Comparison of ENCODE assay signal across 8 mouse cellular contexts in genomic region chr2:27442708-27443449, GRCm38 (mm10). TPM values are rescaled to one million over a fixed set of nuclear protein-coding genes. Genes with fewer than 3 reads are reported as not detected.
DNase-seq lines count a peak whose midpoint lies in the region; ATAC-seq and TF ChIP-seq lines count a peak whose summit lies in the region.

No protein-coding gene starts in this region.

- 0 out of 2 replicates have a peak, but pooled peaks cover 4% of the 10 kb centered on the region for H3K4me1 ChIP-seq in lung, adult 2 months (ENCODE audit: control insufficient read depth, insufficient read depth, low read length)
- peaks cover 10% of the 10 kb centered on the region for H3K4me1 ChIP-seq in intestine, embryonic 14.5 days (replicated peaks; ENCODE audit: control insufficient read depth, insufficient read depth, low read length)

- H3K9ac ChIP-seq in intestine, embryonic 14.5 days (ENCODE audit: low read length), result peak overlapping the region; percentile 52

- no peaks in the 10 kb centered on the region for H3K9me3 ChIP-seq in intestine, embryonic 14.5 days (ENCODE audit: control insufficient read depth, low read length)

- no peaks in the 10 kb centered on the region for H3K79me2 ChIP-seq in myocyte (ENCODE audit: control insufficient read depth, insufficient read depth)

- peak overlapping the region; percentile 94 for H3ac ChIP-seq in myocyte (ENCODE audit: control insufficient read depth, insufficient read length)

- peak overlapping the region; percentile 73; the same call in 1 of the 2 replicates for H3K27ac ChIP-seq in intestine, embryonic 14.5 days (ENCODE audit: low read depth)

- peak; percentile 9 for DNase-seq in CD4-positive, CD25-positive, alpha-beta regulatory T cell, adult 2 months (ENCODE audit: low read depth, low spot score)
- no peak for DNase-seq in lung, adult 2 months
- no peak for DNase-seq in lung, postnatal 25 days (ENCODE audit: low spot score)
- no peak for DNase-seq in intestine, embryonic 14.5 days (ENCODE audit: low spot score)
- DNase-seq in gastrocnemius, postnatal 4 days (ENCODE audit: low spot score in 2 of 2), result no peak

- peak overlapping the region; percentile 79 for H3K4me2 ChIP-seq in intestine, embryonic 14.5 days (ENCODE audit: low read length)
- peak overlapping the region; percentile 80 for H3K4me2 ChIP-seq in myocyte (ENCODE audit: low read depth)

- no peak for TF ChIP-seq CTCF in lung, adult 2 months (IDR thresholded peaks at IDR 0.05; ENCODE audit: insufficient read depth, low read length)

- H3K27me3 ChIP-seq in intestine, embryonic 14.5 days (replicated peaks; ENCODE audit: control insufficient read depth, insufficient read depth, low read length), result no peaks in the 10 kb centered on the region
- H3K27me3 ChIP-seq in myocyte (ENCODE audit: control insufficient read depth, insufficient read depth, insufficient read length), result no peaks in the 10 kb centered on the region

- TF ChIP-seq POLR2A in lung, adult 2 months (IDR thresholded peaks at IDR 0.05; ENCODE audit: borderline replicate concordance, extremely low read depth, low read depth, low read length), result no peak
- no peak for TF ChIP-seq POLR2A in myocyte (IDR thresholded peaks at IDR 0.05; ENCODE audit: insufficient read length, low read depth)

- H3K4me3 ChIP-seq in lung, adult 2 months (replicated peaks; ENCODE audit: extremely low read depth, low read depth, low read length), result peak overlapping the region; percentile 59
- peak overlapping the region; percentile 52 for H3K4me3 ChIP-seq in intestine, embryonic 14.5 days (ENCODE audit: low read depth, low read length)
- H3K4me3 ChIP-seq in myocyte, result peak overlapping the region; percentile 71

- peaks cover 37% of the 10 kb centered on the region for H3K36me3 ChIP-seq in intestine, embryonic 14.5 days (ENCODE audit: control insufficient read depth, insufficient read depth, low read length)
- H3K36me3 ChIP-seq in myocyte (ENCODE audit: control insufficient read depth, insufficient read depth), result no peaks in the 10 kb centered on the region

- no peak for ATAC-seq in CD4-positive, CD25-positive, alpha-beta regulatory T cell, adult 4 months
- ATAC-seq in intestine, embryonic 14.5 days (replicated peaks; ENCODE audit: low FRiP score, low TSS enrichment, low read depth), result peak; percentile 32; the same call in 1 of the 2 replicates
- no peak for ATAC-seq in inflammation-experienced regulatory T-cells, adult 6 months

- 34% methylated on average over 20 of the region's 20 CpGs for WGBS in lung, adult 2 months
- WGBS in intestine, embryonic 14.5 days, result 32% methylated on average over 20 of the region's 20 CpGs

TF ChIP-seq in myocyte, 11 proteins besides CTCF, POLR2A, EP300 and RAD21:
- TF ChIP-seq MYOD1 (IDR thresholded peaks at IDR 0.05; ENCODE audit: control insufficient read depth in 1 of 3, insufficient read length in 2 of 3, low read depth in 2 of 3), result no peak
- peak; percentile 0 for TF ChIP-seq POLR2AphosphoS2 (IDR thresholded peaks at IDR 0.05; ENCODE audit: insufficient read length, low read depth)

RNA-seq across cellular contexts. Expression of gene Brd3os, which starts 0.8 kb away (rescaled TPM):
- polyA plus RNA-seq in CD4-positive, CD25-positive, alpha-beta regulatory T cell, adult 4 months (2017; shearing (Covaris generic)), result under 1 TPM in 1 of 2 experiments, not detected in 1; 0.52 TPM
- 9.3 and 10.6 TPM in 2 replicates for polyA plus RNA-seq in lung, adult 2 months (2012; rRNA removed)
- polyA plus RNA-seq in intestine, embryonic 14.5 days (2014; fragmentation: Nextera tagmentation; extraction: Ambion mirVana), result 7.7 and 9.0 TPM in 2 replicates
- 28.7 TPM for polyA plus RNA-seq in myocyte (2012; fragmentation: generic; extraction: Trizol)
- total RNA-seq in gastrocnemius, postnatal 4 days (2021), result 1 to 10 TPM; 1.6 to 2.9 TPM
- not detected for polyA plus RNA-seq in inflammation-experienced regulatory T-cells, adult 6 months (2017; shearing (Covaris generic))

RNA-seq across cellular contexts. Expression of gene Vav2, which starts 16.0 kb away (rescaled TPM):
- polyA plus RNA-seq in CD4-positive, CD25-positive, alpha-beta regulatory T cell, adult 4 months (2017; shearing (Covaris generic)), result 1 to 10 TPM; 9.9 to 10.0 TPM
- 30.9 and 32.7 TPM in 2 replicates for polyA plus RNA-seq in lung, adult 2 months (2012; rRNA removed)
- 7.2 and 7.5 TPM in 2 replicates for polyA plus RNA-seq in intestine, embryonic 14.5 days (2014; fragmentation: Nextera tagmentation; extraction: Ambion mirVana)
- polyA plus RNA-seq in myocyte (2012; fragmentation: generic; extraction: Trizol), result 14.1 TPM
- total RNA-seq in gastrocnemius, postnatal 4 days (2021), result 10 to 100 TPM; 11.2 to 11.6 TPM
- polyA plus RNA-seq in inflammation-experienced regulatory T-cells, adult 6 months (2017; shearing (Covaris generic)), result 1 to 10 TPM; 3.8 to 7.1 (median 7.0) TPM
